Mouse (Mus musculus): ENCODE measurements around the gene Trim38.
A peak's percentile ranks its signal among the peaks of the same experiment; 100 is the strongest.
"Not testable (repeated sequence)": the region's sequence is repeated elsewhere in the genome, so short reads cannot be mapped to it uniquely, and the experiment has no call there.

Gene Trim38

GRCm38 (mm10) chr13:23769613-23770012 is at the start of gene Trim38:
Trim38 (plus strand) TSS chr13:23769913.
- DNase-seq: not testable (repeated sequence)

GRCm38 (mm10) chr13:23724239-23724638 is 45.5 kb upstream of the Trim38 start:
- no peak for DNase-seq

- DNase-seq: no peak
Measured at GRCm38 (mm10) chr13:23725213-23725612, 44.5 kb upstream of the Trim38 start.

- no peak for DNase-seq
Measured at GRCm38 (mm10) chr13:23728472-23729191, 41.1 kb upstream of the Trim38 start.

GRCm38 (mm10) chr13:23729192-23729525 is 40.6 kb upstream of the Trim38 start:
- DNase-seq: no peak

- no peak for DNase-seq
Measured at GRCm38 (mm10) chr13:23729706-23730105, 40.0 kb upstream of the Trim38 start.

GRCm38 (mm10) chr13:23730479-23730878 is 39.2 kb upstream of the Trim38 start:
- DNase-seq: no peak

GRCm38 (mm10) chr13:23732156-23732804 is 37.4 kb upstream of the Trim38 start:
- peak in 1 of 2 experiments; percentile 45 for DNase-seq

- DNase-seq: no peak
Measured at GRCm38 (mm10) chr13:23737091-23737490, 32.6 kb upstream of the Trim38 start.

- peak in 1 of 2 experiments; percentile 24 for DNase-seq
Measured at GRCm38 (mm10) chr13:23738041-23738440, 31.7 kb upstream of the Trim38 start.

- peak; percentile 78 to 84 for DNase-seq
Measured at GRCm38 (mm10) chr13:23738677-23739068, 31.0 kb upstream of the Trim38 start, which contains the start of gene Hist1h1c. Hist1h1c (plus strand) TSS chr13:23738808.

GRCm38 (mm10) chr13:23739069-23739921 is 30.4 kb upstream of the Trim38 start:
- peak; percentile 80 to 87 for DNase-seq

GRCm38 (mm10) chr13:23739922-23740252 is 29.8 kb upstream of the Trim38 start:
- no peak for DNase-seq

GRCm38 (mm10) chr13:23740256-23740840 is 29.4 kb upstream of the Trim38 start:
- DNase-seq: no peak

GRCm38 (mm10) chr13:23740910-23741309 is 28.8 kb upstream of the Trim38 start:
- no peak for DNase-seq

GRCm38 (mm10) chr13:23742007-23742406 is 27.7 kb upstream of the Trim38 start:
- DNase-seq: no peak

GRCm38 (mm10) chr13:23743215-23743614 is 26.5 kb upstream of the Trim38 start:
- no peak for DNase-seq

- DNase-seq: no peak
Measured at GRCm38 (mm10) chr13:23743963-23744362, 25.8 kb upstream of the Trim38 start.

GRCm38 (mm10) chr13:23744421-23745380 is 25.0 kb upstream of the Trim38 start:
- no peak for DNase-seq

GRCm38 (mm10) chr13:23745381-23746161 is 24.1 kb upstream of the Trim38 start, which contains the start of gene Hist1h3c:
Hist1h3c (minus strand) TSS chr13:23745602.
- DNase-seq: peak; percentile 84 to 89

All from cerebellum, postnatal 25 days (tissue).